Mouse (Mus musculus) adipocyte (in vitro differentiated cells): ENCODE measurements at regions not wholly inside any gene's neighbourhood (a gene's known extent, or its start where the extent isn't known, plus 50 kb on each side); places are given as distances from the start of the nearest gene placed in this dataset.
A peak's percentile ranks its signal among the peaks of the same experiment; 100 is the strongest.

ENCODE experiments used
- DNase-seq: peaks from one replicate; pipeline ENCODE4 v3.0.0-alpha.2; 2016; ENCODE audit warnings: low spot score

GRCm38 (mm10) chrX:89574913-89575312 lies 165.4 kb upstream of the Pet2 start:
- no peak for DNase-seq

GRCm38 (mm10) chrX:89559318-89559717 lies 149.8 kb upstream of the Pet2 start:
- peak; percentile 2 for DNase-seq
